Mouse (Mus musculus) limb, embryonic 10.5 days (tissue): ENCODE measurements at regions not wholly inside any gene's neighbourhood (a gene's known extent, or its start where the extent isn't known, plus 50 kb on each side); places are given as distances from the start of the nearest gene placed in this dataset.
A peak's percentile ranks its signal among the peaks of the same experiment; 100 is the strongest.

Experiments
- DNase-seq: peaks from one replicate; pipeline ENCODE4 v3.0.0-alpha.2; 2017; ENCODE audit warnings: low spot score
- H3K27ac ChIP-seq: fragments of 300-500 bp; sonication (generic); 2 replicates; pipeline ENCODE4 v1.5.1; 2016; ENCODE audit warnings: mild to moderate bottlenecking
- H3K27me3 ChIP-seq: fragments of 300-500 bp; sonication (generic); 2 replicates; pipeline ENCODE4 v1.6.1; 2016; ENCODE audit warnings: low read depth, mild to moderate bottlenecking; ENCODE audit not compliant: poor library complexity, severe bottlenecking
- H3K36me3 ChIP-seq: fragments of 300-500 bp; sonication (generic); 2 replicates; pipeline ENCODE4 v1.6.1; 2016; ENCODE audit warnings: mild to moderate bottlenecking, moderate library complexity
- H3K4me1 ChIP-seq: fragments of 300-500 bp; sonication (generic); 2 replicates; pipeline ENCODE4 v1.6.1; 2016
- H3K4me3 ChIP-seq: fragments of 300-500 bp; sonication (generic); 2 replicates; pipeline ENCODE4 v1.5.1; 2016; ENCODE audit warnings: mild to moderate bottlenecking, moderate library complexity
- H3K9me3 ChIP-seq: fragments of 300-500 bp; sonication (generic); replicated peaks from 2 replicates; pipeline ENCODE4 v1.6.1; 2016; ENCODE audit warnings: mild to moderate bottlenecking
- WGBS: fragments of 180-500 bp; shearing (Covaris S2); methylation state at CpG from one replicate; pipeline ENCODE4 v1.1.7; 2016; 5-methylcytosine and 5-hydroxymethylcytosine counted together

- H3K4me1 ChIP-seq = peaks cover 18% of the 10 kb centered on the region
- H3K36me3 ChIP-seq = no peaks in the 10 kb centered on the region
- no peak overlapping the region for H3K4me3 ChIP-seq
- H3K27ac ChIP-seq = no peak overlapping the region
- no peaks in the 10 kb centered on the region for H3K9me3 ChIP-seq
- H3K27me3 ChIP-seq = no peaks in the 10 kb centered on the region; the same call in 1 of the 2 replicates
- DNase-seq = no peak
- WGBS = 64% methylated on average over 3 of the region's 3 CpGs
Observed at GRCm38 (mm10) chr8:89153605-89154004, 109.6 kb upstream of the Sall1 start.

GRCm38 (mm10) chr8:89152867-89153595 lies 109.1 kb upstream of the Sall1 start:
- H3K9me3 ChIP-seq = no peaks in the 10 kb centered on the region
- no peaks in the 10 kb centered on the region for H3K36me3 ChIP-seq
- no peaks in the 10 kb centered on the region; the same call in 1 of the 2 replicates for H3K27me3 ChIP-seq
- DNase-seq = no peak
- no peak overlapping the region for H3K27ac ChIP-seq
- H3K4me3 ChIP-seq = no peak overlapping the region
- WGBS = 27% methylated on average over 17 of the region's 17 CpGs
- peaks cover 18% of the 10 kb centered on the region for H3K4me1 ChIP-seq

GRCm38 (mm10) chr8:89152331-89152730 lies 108.4 kb upstream of the Sall1 start:
- H3K4me1 ChIP-seq = peaks cover 18% of the 10 kb centered on the region
- no peak overlapping the region for H3K4me3 ChIP-seq
- no peaks in the 10 kb centered on the region for H3K36me3 ChIP-seq
- no peaks in the 10 kb centered on the region; the same call in 1 of the 2 replicates for H3K27me3 ChIP-seq
- WGBS = 72% methylated on average over 8 of the region's 8 CpGs
- H3K9me3 ChIP-seq = no peaks in the 10 kb centered on the region
- no peak for DNase-seq
- H3K27ac ChIP-seq = no peak overlapping the region

GRCm38 (mm10) chr8:89150952-89151351 lies 107.0 kb upstream of the Sall1 start:
- DNase-seq = no peak
- WGBS = 87% methylated on average over 2 of the region's 2 CpGs
- peaks cover 18% of the 10 kb centered on the region for H3K4me1 ChIP-seq

GRCm38 (mm10) chr8:89141529-89142235 lies 97.7 kb upstream of the Sall1 start:
- H3K36me3 ChIP-seq = no peaks in the 10 kb centered on the region
- no peaks in the 10 kb centered on the region for H3K9me3 ChIP-seq
- H3K27ac ChIP-seq = peak overlapping the region; percentile 46; the same call in 1 of the 2 replicates
- H3K4me3 ChIP-seq = no peak overlapping the region
- H3K4me1 ChIP-seq = peaks cover 14% of the 10 kb centered on the region; the same call in 1 of the 2 replicates
- WGBS = 79% methylated on average over 8 of the region's 8 CpGs
- no peak for DNase-seq
- no peaks in the 10 kb centered on the region for H3K27me3 ChIP-seq

More at GRCm38 (mm10) chr8:89150952-89151351, 107.0 kb upstream of the Sall1 start:
- no peaks in the 10 kb centered on the region; the same call in 1 of the 2 replicates for H3K27me3 ChIP-seq
- no peaks in the 10 kb centered on the region for H3K9me3 ChIP-seq
- H3K4me3 ChIP-seq = no peak overlapping the region
- H3K36me3 ChIP-seq = no peaks in the 10 kb centered on the region
- H3K27ac ChIP-seq = no peak overlapping the region

- H3K9me3 ChIP-seq = no peaks in the 10 kb centered on the region
- H3K27me3 ChIP-seq = no peaks in the 10 kb centered on the region
- no peak overlapping the region for H3K27ac ChIP-seq
- no peak overlapping the region for H3K4me3 ChIP-seq
- no peaks in the 10 kb centered on the region for H3K36me3 ChIP-seq
- peaks cover 14% of the 10 kb centered on the region; the same call in 1 of the 2 replicates for H3K4me1 ChIP-seq
- WGBS = 72% methylated on average over 3 of the region's 3 CpGs
- DNase-seq = no peak
Observed at GRCm38 (mm10) chr8:89139876-89140275, 95.9 kb upstream of the Sall1 start.

- H3K9me3 ChIP-seq = no peaks in the 10 kb centered on the region
- 88% methylated on average over 8 of the region's 8 CpGs for WGBS
- no peaks in the 10 kb centered on the region for H3K36me3 ChIP-seq
- H3K4me1 ChIP-seq = peaks cover 23% of the 10 kb centered on the region; the same call in 1 of the 2 replicates
- no peak for DNase-seq
- no peaks in the 10 kb centered on the region for H3K27me3 ChIP-seq
- no peak overlapping the region for H3K27ac ChIP-seq
- H3K4me3 ChIP-seq = no peak overlapping the region
Observed at GRCm38 (mm10) chr8:89138416-89139125, 94.6 kb upstream of the Sall1 start.

GRCm38 (mm10) chr8:89134581-89135484 lies 90.9 kb upstream of the Sall1 start:
- Histone ChIP-seq H3K4me3 (no peak overlapping the region), H3K9me3 (no peaks in the 10 kb centered on the region), H3K36me3 (no peaks in the 10 kb centered on the region), H3K27ac (no peak overlapping the region), H3K27me3 (no peaks in the 10 kb centered on the region), H3K4me1 (peaks cover 9% of the 10 kb centered on the region; the same call in 1 of the 2 replicates)
- 87% methylated on average over 19 of the region's 19 CpGs for WGBS
- DNase-seq = no peak

GRCm38 (mm10) chr8:89134058-89134457 lies 90.1 kb upstream of the Sall1 start:
- peaks cover 9% of the 10 kb centered on the region; the same call in 1 of the 2 replicates for H3K4me1 ChIP-seq
- 59% methylated on average over 5 of the region's 5 CpGs for WGBS
- no peaks in the 10 kb centered on the region for H3K9me3 ChIP-seq
- H3K4me3 ChIP-seq = no peak overlapping the region
- no peaks in the 10 kb centered on the region for H3K27me3 ChIP-seq
- H3K27ac ChIP-seq = no peak overlapping the region
- DNase-seq = no peak
- H3K36me3 ChIP-seq = no peaks in the 10 kb centered on the region

- Histone ChIP-seq H3K4me3 (no peak overlapping the region), H3K27me3 (no peaks in the 10 kb centered on the region), H3K9me3 (no peaks in the 10 kb centered on the region), H3K36me3 (no peaks in the 10 kb centered on the region), H3K4me1 (no peaks in the 10 kb centered on the region), H3K27ac (no peak overlapping the region)
- DNase-seq = no peak
- WGBS = 91% methylated on average over 6 of the region's 6 CpGs
Observed at GRCm38 (mm10) chr8:89121051-89121450, 77.1 kb upstream of the Sall1 start.

GRCm38 (mm10) chr8:89107895-89108660 lies 64.1 kb upstream of the Sall1 start:
- 48% methylated on average over 15 of the region's 15 CpGs for WGBS
- Histone ChIP-seq H3K4me1 (peaks cover 27% of the 10 kb centered on the region), H3K4me3 (peak overlapping the region; percentile 9; the same call in 1 of the 2 replicates), H3K36me3 (no peaks in the 10 kb centered on the region), H3K27me3 (no peaks in the 10 kb centered on the region), H3K27ac (peak overlapping the region; percentile 69), H3K9me3 (no peaks in the 10 kb centered on the region)
- peak; percentile 39 for DNase-seq
